Mouse (Mus musculus): ENCODE results near the gene Fam81b.

Fam81b gene

GRCm38 (mm10) chr13:76194937-76195336 is 109.9 kb downstream of the Fam81b start:
- no peak for DNase-seq (ENCODE audit: low spot score)

- no peak for DNase-seq (ENCODE audit: low spot score)
These were observed 114.6 kb downstream of the Fam81b start for GRCm38 (mm10) chr13:76190273-76190672.

- DNase-seq (ENCODE audit: low spot score): no peak
These were observed 115.7 kb downstream of the Fam81b start for GRCm38 (mm10) chr13:76189190-76189589.

GRCm38 (mm10) chr13:76187651-76188050 is 117.2 kb downstream of the Fam81b start:
- no peak for DNase-seq (ENCODE audit: low spot score)

- DNase-seq (ENCODE audit: low spot score): no peak
These were observed 126.2 kb downstream of the Fam81b start for GRCm38 (mm10) chr13:76178700-76179099.

GRCm38 (mm10) chr13:76174297-76174696 is 130.6 kb downstream of the Fam81b start:
- no peak for DNase-seq (ENCODE audit: low spot score)

- no peak for DNase-seq (ENCODE audit: low spot score)
These were observed 144.3 kb downstream of the Fam81b start for GRCm38 (mm10) chr13:76160587-76160986.

GRCm38 (mm10) chr13:76157508-76157907 is 147.4 kb downstream of the Fam81b start:
- DNase-seq (ENCODE audit: low spot score): no peak

GRCm38 (mm10) chr13:76157099-76157498 is 147.8 kb downstream of the Fam81b start:
- DNase-seq (ENCODE audit: low spot score): no peak
